Mouse (Mus musculus) embryo, embryonic 9.5 days (tissue): ENCODE data around the gene Cfi.

Source experiments
- DNase-seq: peaks from one replicate; pipeline ENCODE4 v3.0.0-alpha.2; 2017; ENCODE audit errors: extremely low spot score

Gene Cfi

DNA sequence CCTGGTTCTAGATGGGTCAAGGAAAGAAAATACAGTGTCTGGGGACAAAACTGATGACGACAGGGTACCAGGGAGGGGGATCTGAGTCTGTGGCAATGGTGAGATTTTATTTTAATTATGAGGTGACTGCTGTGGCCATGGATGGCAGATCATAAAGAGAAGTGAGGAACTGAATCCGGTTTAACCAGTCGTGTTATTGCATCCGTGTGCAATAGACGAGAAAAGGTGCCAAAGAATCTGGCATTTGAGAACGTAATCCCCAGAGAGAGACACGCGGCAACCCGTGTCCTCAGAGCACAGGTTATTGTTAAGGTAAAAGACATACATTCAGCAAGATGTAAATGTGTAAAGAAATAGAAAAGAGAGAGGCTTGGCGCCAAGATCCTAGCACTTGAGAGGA, 41.6 kb downstream of the Cfi start:
- no peak for DNase-seq

DNA sequence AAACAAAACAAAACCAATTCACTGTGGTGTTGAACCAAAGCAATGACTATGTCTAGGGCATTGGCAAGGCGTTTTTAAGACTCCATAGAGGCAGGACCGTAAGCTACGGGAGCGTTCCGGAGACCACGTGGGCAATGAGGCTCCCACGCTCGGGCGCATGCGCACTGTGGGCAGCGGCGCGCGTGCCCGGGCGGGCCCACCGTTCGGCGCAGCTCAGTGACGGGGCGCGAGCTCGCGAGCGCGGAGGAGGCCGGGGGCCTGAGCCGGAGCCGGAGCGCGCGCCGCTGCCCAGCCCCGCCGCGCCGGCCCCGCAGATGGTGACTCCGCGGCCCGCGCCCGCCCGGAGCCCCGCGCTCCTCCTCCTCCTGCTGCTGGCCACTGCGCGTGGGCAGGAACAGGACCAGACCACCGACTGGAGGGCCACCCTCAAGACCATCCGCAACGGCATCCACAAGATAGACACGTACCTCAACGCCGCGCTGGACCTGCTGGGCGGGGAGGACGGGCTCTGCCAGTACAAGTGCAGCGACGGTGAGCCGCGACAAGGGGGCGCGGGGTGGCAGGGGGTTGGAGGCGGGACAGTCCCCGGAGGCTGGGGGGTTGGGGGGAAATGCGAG, 42.8 kb downstream of the Cfi start, which contains the start of gene Pla2g12a:
TSS of gene Pla2g12a (plus strand) at position 202 of the 617 bp plus-strand sequence.
- peak; percentile 89 for DNase-seq

GRCm38 (mm10) chr3:129879131-129879757, 43.6 kb downstream of the Cfi start:
- peak; percentile 54 for DNase-seq

DNA sequence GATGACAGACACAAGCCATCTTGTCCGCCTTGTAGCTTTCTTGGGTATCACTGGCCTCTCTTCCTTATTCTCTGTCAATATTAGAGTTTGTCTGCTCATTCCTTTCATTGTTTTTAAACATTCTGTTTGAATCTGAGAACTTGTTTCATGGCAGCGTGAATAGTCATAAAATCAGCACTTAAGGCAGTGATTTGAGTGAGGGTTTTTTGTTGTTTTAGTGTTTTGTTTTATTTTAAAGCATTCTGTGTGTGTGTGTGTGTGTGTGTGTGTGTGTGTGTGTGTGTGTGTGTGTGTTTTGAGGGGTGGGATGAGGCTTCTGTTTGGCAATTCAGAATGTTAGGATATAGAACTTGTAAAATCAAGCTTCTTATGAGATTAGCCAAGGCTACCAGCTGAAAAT, 44.2 kb downstream of the Cfi start:
- no peak for DNase-seq

DNA sequence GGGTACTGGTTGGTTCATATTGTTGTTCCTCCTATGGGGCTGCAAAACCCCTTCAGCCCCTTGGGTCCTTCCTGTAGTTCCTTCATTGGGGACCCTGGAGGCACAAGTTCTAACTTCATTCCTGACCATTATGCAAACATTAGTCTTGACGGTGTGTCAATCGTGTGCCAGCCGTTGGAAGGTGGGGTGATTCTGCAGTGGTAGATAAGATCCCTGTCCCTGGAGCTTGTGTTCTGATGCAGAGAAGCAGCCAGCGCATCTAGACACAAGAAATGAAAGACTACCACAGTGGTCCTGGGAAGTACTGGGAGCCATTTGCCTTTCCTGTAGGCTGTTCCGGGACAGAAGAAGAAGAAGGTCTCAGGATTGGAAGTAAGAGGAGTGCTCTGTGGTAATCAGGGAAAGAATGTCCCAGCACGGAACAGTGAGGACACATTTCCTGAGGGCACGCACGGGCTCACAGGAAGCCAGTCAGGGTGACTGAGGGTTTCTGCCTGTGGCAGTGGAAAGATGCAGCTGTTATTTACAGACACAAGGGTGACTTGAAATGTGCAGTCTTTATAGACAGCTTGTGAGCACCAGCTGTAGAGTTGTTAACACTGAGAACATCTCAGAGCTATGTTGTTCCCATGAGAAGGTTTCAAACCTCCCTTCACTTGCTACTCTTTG, 45.4 kb downstream of the Cfi start:
- no peak for DNase-seq

- no peak for DNase-seq
These were observed 49.9 kb downstream of the Cfi start for GRCm38 (mm10) chr3:129885577-129885976.

DNA sequence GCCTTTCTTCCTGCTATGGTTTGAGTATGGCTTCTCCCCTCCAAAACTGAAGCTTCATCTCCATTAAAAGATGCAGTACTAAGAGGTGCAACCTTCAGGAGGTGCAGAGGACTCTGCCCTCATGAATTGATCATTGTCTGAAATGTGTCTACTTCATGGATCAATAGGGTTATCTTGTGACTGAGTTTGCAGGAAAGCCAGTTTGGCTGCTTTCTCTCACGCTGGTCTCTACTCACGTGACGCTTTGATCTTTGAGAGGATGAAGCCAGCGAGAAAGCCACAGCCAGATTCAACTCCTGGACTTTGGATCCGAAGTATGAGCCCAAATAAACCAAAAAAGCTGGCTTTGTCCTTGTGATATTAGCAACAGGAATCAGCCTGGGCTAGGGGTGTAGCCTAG, 50.7 kb downstream of the Cfi start:
- DNase-seq: no peak

DNA sequence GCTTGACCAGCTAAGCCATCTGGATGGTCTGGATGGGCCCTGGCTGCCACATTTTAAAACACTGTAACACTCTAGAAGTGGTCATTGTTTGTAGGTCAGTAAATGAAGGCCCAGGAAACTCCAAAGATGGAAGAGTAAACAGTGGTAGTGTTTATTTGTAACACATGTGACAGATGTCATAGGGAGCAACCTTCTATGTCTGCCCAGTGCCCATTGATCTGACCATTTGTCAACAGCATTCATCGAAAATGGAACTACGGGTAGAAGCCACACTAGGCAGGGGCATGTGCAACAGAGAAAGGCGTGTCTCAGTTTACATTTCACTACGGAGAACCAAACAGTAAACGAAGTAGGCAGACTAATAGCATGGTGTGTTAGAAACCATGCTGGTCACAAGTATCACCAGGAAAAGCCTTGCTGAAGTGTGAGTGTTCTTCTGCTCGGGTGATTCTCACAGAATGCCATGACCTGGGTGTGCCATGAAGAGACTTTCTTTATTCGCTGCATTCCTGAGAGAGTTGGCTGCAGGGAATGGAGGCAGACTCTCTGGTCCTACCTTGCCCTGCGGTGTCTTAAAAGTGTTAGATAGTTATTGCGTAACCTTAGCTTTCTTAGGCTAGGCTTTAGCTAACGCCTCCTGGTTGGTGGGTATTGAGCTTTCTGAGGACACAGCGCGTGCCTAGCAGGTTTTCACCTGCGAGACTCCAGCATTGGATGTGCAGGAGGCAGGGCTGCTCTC, 52.3 kb downstream of the Cfi start:
- no peak for DNase-seq

DNA sequence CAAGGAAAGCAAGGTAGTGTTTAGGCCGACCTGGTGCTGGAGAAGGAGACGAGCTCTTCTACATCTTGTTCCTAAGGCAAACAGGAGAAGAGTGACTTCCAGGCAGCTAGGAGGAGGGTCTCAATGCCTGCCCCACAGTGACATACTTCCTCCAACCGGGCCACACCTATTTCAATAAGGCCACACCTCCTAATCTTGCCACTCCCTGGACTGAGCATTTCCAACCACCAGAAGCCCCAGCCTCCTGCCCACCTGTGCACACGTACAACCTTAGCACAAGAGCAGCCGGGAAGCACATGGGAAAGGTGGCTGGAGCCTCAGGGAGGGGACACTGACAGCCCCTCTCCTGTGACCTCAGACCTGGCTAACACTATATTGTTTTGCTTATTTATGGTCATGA, 56.3 kb downstream of the Cfi start:
- no peak for DNase-seq

GRCm38 (mm10) chr3:129893143-129893542, 57.5 kb downstream of the Cfi start:
- DNase-seq: no peak

DNA sequence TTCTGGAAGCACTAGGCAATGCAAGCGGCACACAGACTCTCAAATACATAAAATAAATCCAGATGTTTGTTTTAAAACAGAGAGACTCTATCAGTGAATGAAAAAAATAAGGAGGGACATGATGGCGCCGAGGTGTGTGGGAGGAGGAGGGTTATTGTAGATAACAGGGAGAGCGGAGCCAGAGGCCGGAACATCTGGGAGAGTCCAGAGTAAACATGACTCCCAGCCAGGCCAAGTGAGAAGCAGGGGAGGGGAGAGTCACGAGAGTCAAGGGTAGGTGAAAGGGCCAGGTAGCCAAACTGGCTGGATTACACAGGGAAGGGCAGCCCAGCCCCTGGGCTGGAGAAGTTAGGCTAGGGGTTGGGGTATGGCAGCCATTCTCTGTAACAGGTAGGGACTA, 60.9 kb downstream of the Cfi start:
- DNase-seq: no peak

- DNase-seq: no peak
These were observed 63.2 kb downstream of the Cfi start for GRCm38 (mm10) chr3:129898886-129899285.

- peak; percentile 89 for DNase-seq
These were observed 65.7 kb downstream of the Cfi start, which contains the start of gene Casp6 for GRCm38 (mm10) chr3:129901271-129901809. Casp6 (plus strand) TSS chr3:129901425.

GRCm38 (mm10) chr3:129903369-129903768, 67.7 kb downstream of the Cfi start:
- no peak for DNase-seq

- DNase-seq: no peak
These were observed 68.2 kb downstream of the Cfi start for GRCm38 (mm10) chr3:129903866-129904265.

DNA sequence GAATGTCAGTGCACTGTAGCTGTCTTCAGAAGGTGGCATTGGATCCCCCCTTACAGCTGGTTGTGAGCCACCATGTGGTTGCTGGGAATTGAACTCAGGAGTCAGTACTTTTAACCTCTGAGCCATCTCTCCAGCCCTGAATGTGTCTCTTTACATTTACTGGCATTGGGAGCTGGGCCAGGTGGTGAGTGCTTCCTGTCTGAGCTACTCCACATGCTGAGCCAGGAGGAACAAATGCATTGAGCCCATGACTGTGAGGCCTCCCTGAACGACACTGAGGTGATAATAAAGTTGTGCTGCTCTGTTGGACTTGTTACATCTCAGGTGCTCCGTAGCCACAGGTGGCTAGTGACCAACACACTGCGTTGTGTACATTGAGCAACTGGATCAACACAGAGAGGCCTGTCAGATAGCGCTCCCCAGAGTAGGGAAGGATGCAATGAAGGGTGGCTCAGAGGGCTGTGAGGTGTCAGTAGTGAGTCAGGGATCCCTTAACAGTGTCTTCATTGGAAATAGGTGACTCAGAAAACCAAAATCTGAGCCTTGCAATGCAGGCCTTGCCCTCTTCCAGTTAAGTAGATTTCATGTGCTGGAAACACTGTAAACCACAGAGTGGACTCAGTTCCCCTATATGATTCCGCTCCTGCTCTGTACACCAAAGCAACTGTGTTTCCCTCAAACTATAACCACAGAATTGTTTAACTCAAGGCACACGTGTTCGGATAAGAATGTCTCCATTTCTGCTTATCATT, 68.9 kb downstream of the Cfi start:
- DNase-seq: no peak

- no peak for DNase-seq
These were observed 76.3 kb downstream of the Cfi start for GRCm38 (mm10) chr3:129912025-129912424.

- DNase-seq: no peak
These were observed 77.6 kb downstream of the Cfi start for GRCm38 (mm10) chr3:129913241-129913640.

- DNase-seq: no peak
These were observed 81.7 kb downstream of the Cfi start for GRCm38 (mm10) chr3:129917424-129917823.

- peak; percentile 53 for DNase-seq
These were observed 82.8 kb downstream of the Cfi start for GRCm38 (mm10) chr3:129918434-129918833.

DNA sequence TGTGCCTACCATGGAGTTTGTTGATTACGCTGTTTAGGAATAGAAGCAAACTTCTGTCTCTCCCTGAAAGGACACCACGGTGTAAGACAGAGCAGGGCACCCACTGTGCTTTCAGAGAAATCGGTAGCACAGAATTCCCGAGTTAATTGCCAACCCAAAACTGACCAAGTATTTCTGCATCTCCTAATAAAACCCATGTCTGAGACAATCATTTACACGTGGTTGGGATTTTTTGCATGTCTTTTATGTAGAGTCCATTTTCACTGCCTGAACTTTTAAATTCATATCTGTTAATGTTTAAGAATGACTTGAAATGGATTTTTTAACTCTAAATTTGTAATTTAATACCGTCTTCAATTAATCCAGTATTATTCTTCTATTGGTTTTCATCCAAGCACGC, 87.9 kb downstream of the Cfi start:
- no peak for DNase-seq
